Comparison of ENCODE assay signal across 19 mouse cellular contexts in genomic region chr4:105199345-105199744, GRCm38 (mm10). TPM values are rescaled to one million over a fixed set of nuclear protein-coding genes. Genes with fewer than 3 reads are reported as not detected.
A peak's percentile ranks its signal among the peaks of the same experiment; 100 is the strongest.
DNase-seq lines count a peak whose midpoint lies in the region; ATAC-seq lines count a peak whose summit lies in the region.
"Had no signal": no experiment of that assay in that cellular context is flagged by ENCODE, and none has a peak within 500 bp of the region (broad histone marks: within the 10 kb centered on the region; RNA-seq: fewer than 3 reads in every experiment).

No protein-coding gene starts in this region.

- 73% methylated on average over 8 of the region's 8 CpGs for WGBS in limb, embryonic 13.5 days
- 84% methylated on average over 8 of the region's 8 CpGs for WGBS in limb, embryonic 10.5 days

- ATAC-seq in limb, embryonic 13.5 days (ENCODE audit: low FRiP score, low read depth) = no peak
- ATAC-seq: forebrain, embryonic 13.5 days; hindbrain, embryonic 16.5 days; inflammation-experienced regulatory T-cells, adult 6 months; intestine, postnatal 0 days had no signal

- peaks cover 62% of the 10 kb centered on the region for H3K36me3 ChIP-seq in limb, embryonic 13.5 days
- H3K36me3 ChIP-seq in limb, embryonic 10.5 days = peaks cover 69% of the 10 kb centered on the region
- H3K36me3 ChIP-seq: heart, embryonic 15.5 days had no signal

- no peaks in the 10 kb centered on the region for H3K9me3 ChIP-seq in limb, embryonic 13.5 days
- H3K9me3 ChIP-seq in limb, embryonic 10.5 days (replicated peaks) = no peaks in the 10 kb centered on the region
- H3K9me3 ChIP-seq: embryonic facial prominence, embryonic 10.5 days; forebrain, embryonic 13.5 days; heart, embryonic 15.5 days; hindbrain, embryonic 12.5 days had no signal

- H3K27ac ChIP-seq in limb, embryonic 13.5 days = peak overlapping the region; percentile 33; the same call in 1 of the 2 replicates
- no peak overlapping the region for H3K27ac ChIP-seq in limb, embryonic 10.5 days
- H3K27ac ChIP-seq: embryonic facial prominence, embryonic 10.5 days; forebrain, embryonic 13.5 days; heart, embryonic 15.5 days; hindbrain, embryonic 12.5 days had no signal

- H3K4me3 ChIP-seq in limb, embryonic 13.5 days = no peak overlapping the region
- no peak overlapping the region for H3K4me3 ChIP-seq in limb, embryonic 10.5 days
- H3K4me3 ChIP-seq: embryonic facial prominence, embryonic 10.5 days; forebrain, embryonic 13.5 days; heart, embryonic 15.5 days; hindbrain, embryonic 12.5 days had no signal

- DNase-seq in adrenal gland, postnatal 14 days = peak; percentile 67
- DNase-seq in adrenal gland, postnatal 25 days = no peak
- peak; percentile 96 for DNase-seq in heart, adult 11 months
- DNase-seq in heart, postnatal 25 days (ENCODE audit: low spot score) = no peak
- DNase-seq in limb, embryonic 10.5 days (ENCODE audit: low spot score) = no peak
- DNase-seq in cerebellum, adult 18-20 months = no peak
- DNase-seq: cerebellum, adult 2 months; gastrocnemius, postnatal 25 days; heart, postnatal 36 days; kidney, adult 8-10 months had no signal

- no peak overlapping the region for H3K9ac ChIP-seq in limb, embryonic 13.5 days
- H3K9ac ChIP-seq: forebrain, embryonic 13.5 days; heart, embryonic 15.5 days; hindbrain, embryonic 12.5 days had no signal

- peaks cover 88% of the 10 kb centered on the region for H3K4me1 ChIP-seq in limb, embryonic 13.5 days
- peaks cover 69% of the 10 kb centered on the region for H3K4me1 ChIP-seq in limb, embryonic 10.5 days

- H3K4me2 ChIP-seq in limb, embryonic 13.5 days (replicated peaks) = no peak overlapping the region
- H3K4me2 ChIP-seq: forebrain, embryonic 13.5 days; heart, embryonic 15.5 days; hindbrain, embryonic 12.5 days had no signal

- no peaks in the 10 kb centered on the region for H3K27me3 ChIP-seq in limb, embryonic 13.5 days
- no peaks in the 10 kb centered on the region for H3K27me3 ChIP-seq in limb, embryonic 10.5 days (ENCODE audit: low read depth, poor library complexity, severe bottlenecking)
- H3K27me3 ChIP-seq: CH12.LX; forebrain, embryonic 13.5 days; heart, embryonic 15.5 days; hindbrain, embryonic 12.5 days had no signal

- intact Hi-C loops in heart, postnatal 25 days (cut with DNase I) = no loop called here

RNA-seq across cellular contexts. Expression of gene Plpp3, which starts 42.2 kb away (rescaled TPM):
- 190 and 195 TPM in 2 replicates for total RNA-seq in adrenal gland, postnatal 14 days (2021)
- 340 and 406 TPM in 2 replicates for total RNA-seq in adrenal gland, postnatal 25 days (2021)
- total RNA-seq in heart, postnatal 25 days (2021) = 10 to 100 TPM; 71.9 to 74.8 TPM
- polyA plus RNA-seq in limb, embryonic 13.5 days (2015; fragmentation: Nextera tagmentation; extraction: Ambion mirVana) = 143 and 158 TPM in 2 replicates
- 58.9 and 75.2 TPM in 2 replicates for polyA plus RNA-seq in limb, embryonic 10.5 days (2016; fragmentation: Nextera tagmentation; extraction: Ambion mirVana)

Comparison
In these comparisons a context has a peak if more than half of its experiments do, and no peak if none do; other contexts are left out.
1. DNase-seq: peak in adrenal gland, postnatal 14 days (single experiment) and heart, adult 11 months (single experiment); none in adrenal gland, postnatal 25 days (single experiment), heart, postnatal 25 days (single experiment), limb, embryonic 10.5 days (single experiment) and cerebellum, adult 18-20 months (0 of 2).